Mouse (Mus musculus): ENCODE measurements at regions not wholly inside any gene's neighbourhood (a gene's known extent, or its start where the extent isn't known, plus 50 kb on each side); places are given as distances from the start of the nearest gene placed in this dataset.
A peak's percentile ranks its signal among the peaks of the same experiment; 100 is the strongest.

GRCm38 (mm10) chr11:86878327-86879065, 71.0 kb upstream of the Dhx40 start:
- TF ChIP-seq CTCF (IDR thresholded peaks at IDR 0.05) (peak; percentile 45), POLR2A (IDR thresholded peaks at IDR 0.05; ENCODE audit: insufficient read depth, low read depth, low read length) (no peak), EP300 (IDR thresholded peaks at IDR 0.05; ENCODE audit: insufficient read depth, low read depth, low read length) (no peak)

Measured in heart, adult 2 months (tissue).